Mouse (Mus musculus): ENCODE measurements around the gene Fdxr. TPM values are rescaled to one million over a fixed set of nuclear protein-coding genes. Genes with fewer than 3 reads are reported as not detected.
A peak's percentile ranks its signal among the peaks of the same experiment; 100 is the strongest.

The Fdxr gene
- polyA plus RNA-seq, 1 experiment from 2014 or later, result 17.8 TPM

DNA sequence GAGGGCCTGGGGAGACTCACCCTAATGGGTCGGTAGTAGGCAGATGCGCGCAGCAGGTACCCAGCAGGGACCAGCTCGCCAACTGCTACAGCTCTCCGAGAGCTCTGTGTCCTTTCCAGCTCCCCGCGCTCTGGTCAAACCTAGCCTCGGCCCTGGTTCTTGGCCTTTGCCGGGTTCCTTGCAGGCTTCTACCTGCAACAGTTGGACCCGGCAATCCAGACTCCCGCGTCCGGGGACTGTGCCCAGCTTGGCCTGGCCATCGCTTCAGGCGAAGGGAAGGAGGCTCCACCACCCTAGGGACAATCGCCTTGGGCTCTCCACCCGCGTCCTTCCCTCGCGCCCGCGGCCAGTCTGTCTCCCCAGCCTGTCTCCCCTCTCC is 10.5 kb downstream of the Fdxr start:
- Histone ChIP-seq H3K27me3 (replicated peaks) (peaks cover 74% of the 10 kb centered on the region), H3K4me3 (replicated peaks) (peak overlapping the region; percentile 31), H3K4me1 (peaks cover 19% of the 10 kb centered on the region), H3K9me3 (no peaks in the 10 kb centered on the region), H3K9ac (no peak overlapping the region), H3K4me2 (peak overlapping the region; percentile 57), H3K27ac (no peak overlapping the region), H3K36me3 (no peaks in the 10 kb centered on the region)
- 3% methylated on average over 22 of the region's 22 CpGs for WGBS
- no peak for ATAC-seq (ENCODE audit: insufficient read depth, low FRiP score, low read depth)

DNA sequence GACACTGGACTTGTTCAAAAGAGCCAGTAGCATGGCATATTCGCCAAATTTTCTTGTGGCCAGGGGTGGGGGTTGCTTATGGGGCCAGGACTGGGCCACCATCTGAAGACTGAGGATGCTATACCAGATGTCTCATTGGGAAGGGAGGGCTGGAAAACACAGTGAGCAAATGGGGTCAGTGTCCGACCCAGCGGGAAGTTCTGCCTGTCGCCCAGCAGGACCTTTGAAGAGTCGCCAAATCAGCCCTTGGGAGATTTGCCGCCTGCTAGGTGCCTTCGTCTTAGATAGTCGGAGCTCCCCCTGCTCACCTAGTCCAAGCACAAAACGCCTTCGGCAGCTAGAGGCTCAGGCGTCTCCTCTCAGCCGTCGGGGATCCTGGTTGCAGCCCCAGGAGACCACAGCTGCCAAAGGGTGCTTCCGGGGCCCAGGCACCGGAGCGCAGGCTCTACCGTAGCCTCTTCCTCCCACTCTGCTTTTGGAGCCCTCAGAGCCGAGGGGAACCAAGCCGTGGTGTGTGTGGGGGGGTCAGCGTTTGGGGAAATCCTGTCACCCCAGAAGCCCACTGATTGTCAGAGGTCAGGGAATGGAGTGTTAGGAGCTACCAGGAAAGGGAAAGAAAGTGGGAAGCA is 11.0 kb downstream of the Fdxr start:
- H3K9ac ChIP-seq, result no peak overlapping the region
- H3K9me3 ChIP-seq, result no peaks in the 10 kb centered on the region
- H3K4me1 ChIP-seq, result peaks cover 19% of the 10 kb centered on the region
- H3K4me3 ChIP-seq (replicated peaks), result no peak overlapping the region
- 0 out of 2 replicates have a peak overlapping the region, but pooled peaks have one; percentile 57 for H3K4me2 ChIP-seq
- ATAC-seq (ENCODE audit: insufficient read depth, low FRiP score, low read depth), result no peak
- 3% methylated on average over 20 of the region's 20 CpGs for WGBS
- no peak overlapping the region for H3K27ac ChIP-seq
- H3K27me3 ChIP-seq (replicated peaks), result peaks cover 79% of the 10 kb centered on the region
- H3K36me3 ChIP-seq, result no peaks in the 10 kb centered on the region

DNA sequence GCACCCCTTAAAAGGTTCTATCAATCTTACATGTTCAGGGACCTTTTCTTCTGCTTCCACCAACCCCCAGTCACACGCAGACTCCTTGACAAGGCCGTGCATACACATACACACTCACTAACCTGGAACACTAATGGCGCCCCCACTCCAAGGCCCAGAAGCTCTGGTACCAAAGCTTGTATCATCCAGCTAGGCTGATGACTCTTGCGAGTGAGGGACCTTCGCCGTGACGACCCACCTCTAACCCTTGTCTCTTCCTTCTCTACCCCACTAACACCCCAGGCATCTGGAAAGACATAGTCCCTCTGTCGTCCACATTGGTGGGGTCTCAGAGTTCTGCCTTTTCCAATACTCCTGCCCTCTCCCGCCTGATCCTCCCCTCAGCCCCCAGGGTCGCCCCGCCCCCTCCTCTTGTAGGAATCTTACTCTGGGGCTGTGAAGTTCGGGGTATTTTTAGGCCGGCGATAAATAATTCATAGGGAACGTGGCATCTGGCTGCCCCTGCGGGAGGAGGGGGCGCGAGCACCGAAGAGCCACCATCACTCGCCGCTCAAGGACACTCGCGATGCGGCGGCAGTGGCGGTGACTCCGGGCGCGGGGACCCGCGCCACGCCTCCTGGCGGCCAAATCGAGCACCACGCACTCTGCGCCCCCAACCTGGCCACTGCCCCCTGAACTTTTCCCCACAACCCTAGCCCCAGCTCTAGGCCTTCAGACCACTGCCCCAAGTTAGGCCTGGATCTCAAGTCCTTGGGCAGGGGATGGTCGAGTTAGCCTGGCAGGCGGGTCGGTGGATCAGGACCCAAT is 11.8 kb downstream of the Fdxr start:
- WGBS, result 6% methylated on average over 38 of the region's 39 CpGs
- Histone ChIP-seq H3K9me3 (no peaks in the 10 kb centered on the region), H3K27me3 (replicated peaks) (peaks cover 87% of the 10 kb centered on the region), H3K4me1 (peaks cover 19% of the 10 kb centered on the region), H3K36me3 (no peaks in the 10 kb centered on the region), H3K27ac (no peak overlapping the region), H3K9ac (no peak overlapping the region), H3K4me3 (replicated peaks) (peak overlapping the region; percentile 19; the same call in 1 of the 2 replicates), H3K4me2 (peak overlapping the region; percentile 45)
- no peak for ATAC-seq (ENCODE audit: insufficient read depth, low FRiP score, low read depth)

DNA sequence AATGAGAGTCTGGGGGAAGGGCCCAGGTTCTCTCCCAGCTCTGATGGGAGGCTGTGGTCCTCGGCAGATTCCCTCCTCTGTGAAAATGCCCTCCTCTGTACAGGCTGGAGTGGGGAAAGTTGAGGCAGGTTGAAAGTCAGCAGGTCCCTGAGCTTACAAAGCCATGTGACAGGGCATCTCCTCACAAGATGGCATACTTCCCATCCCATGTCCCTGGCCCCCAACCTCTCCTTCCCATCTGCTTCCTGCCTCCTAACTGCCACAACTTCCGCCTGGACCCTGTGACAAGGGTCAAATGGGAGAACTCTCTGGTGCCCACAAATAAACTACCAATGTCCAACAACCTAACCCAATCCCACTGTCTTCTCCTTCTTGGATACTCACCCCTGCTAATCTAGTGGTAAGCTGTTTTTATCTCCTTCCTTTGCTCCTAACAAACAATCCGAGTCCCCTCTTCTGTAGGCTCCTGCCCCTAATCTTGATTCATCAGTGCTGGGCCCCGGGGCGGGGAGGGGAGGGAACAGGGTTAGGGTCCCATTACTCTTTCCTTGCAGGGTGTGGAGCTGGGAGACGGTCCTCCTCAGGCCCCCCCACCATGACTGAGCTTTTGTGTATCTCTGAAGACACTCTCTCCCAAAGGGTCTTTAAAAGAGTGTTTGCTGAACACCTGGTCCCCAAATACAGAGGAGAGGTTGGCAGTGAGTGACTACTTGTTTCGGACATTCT is 12.6 kb downstream of the Fdxr start:
- H3K4me3 ChIP-seq (replicated peaks), result no peak overlapping the region
- H3K4me2 ChIP-seq, result no peak overlapping the region
- no peak for ATAC-seq (ENCODE audit: insufficient read depth, low FRiP score, low read depth)
- H3K9ac ChIP-seq, result no peak overlapping the region
- H3K27ac ChIP-seq, result no peak overlapping the region
- no peaks in the 10 kb centered on the region for H3K9me3 ChIP-seq
- peaks cover 19% of the 10 kb centered on the region for H3K4me1 ChIP-seq
- H3K27me3 ChIP-seq (replicated peaks), result peaks cover 85% of the 10 kb centered on the region
- H3K36me3 ChIP-seq, result no peaks in the 10 kb centered on the region
- 57% methylated on average over 7 of the region's 7 CpGs for WGBS

DNA sequence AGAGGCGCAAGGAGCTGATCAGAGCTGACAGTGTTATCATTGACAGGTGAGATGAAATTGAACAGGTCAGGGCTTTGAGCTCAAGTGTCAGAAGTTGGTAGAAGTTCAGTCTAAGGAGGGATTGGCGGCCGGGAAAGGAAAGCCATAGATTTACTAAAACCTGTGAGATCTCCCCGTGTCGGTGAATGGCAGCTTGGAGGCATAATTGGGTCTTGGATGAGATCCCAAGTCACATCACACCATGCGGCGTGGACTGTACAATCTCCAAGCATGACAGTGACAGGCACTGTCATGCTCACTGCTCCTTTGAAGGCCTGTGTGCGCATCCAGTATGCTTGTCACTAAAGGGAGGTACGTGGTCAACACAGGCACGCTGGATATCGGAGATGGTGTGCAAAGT is 13.9 kb downstream of the Fdxr start:
- Histone ChIP-seq H3K36me3 (no peaks in the 10 kb centered on the region), H3K4me2 (no peak overlapping the region), H3K9me3 (no peaks in the 10 kb centered on the region), H3K9ac (no peak overlapping the region), H3K27me3 (replicated peaks) (peaks cover 90% of the 10 kb centered on the region), H3K4me3 (replicated peaks) (no peak overlapping the region), H3K27ac (no peak overlapping the region), H3K4me1 (peaks cover 25% of the 10 kb centered on the region)
- WGBS, result 81% methylated on average over 11 of the region's 11 CpGs
- ATAC-seq (ENCODE audit: insufficient read depth, low FRiP score, low read depth), result no peak

DNA sequence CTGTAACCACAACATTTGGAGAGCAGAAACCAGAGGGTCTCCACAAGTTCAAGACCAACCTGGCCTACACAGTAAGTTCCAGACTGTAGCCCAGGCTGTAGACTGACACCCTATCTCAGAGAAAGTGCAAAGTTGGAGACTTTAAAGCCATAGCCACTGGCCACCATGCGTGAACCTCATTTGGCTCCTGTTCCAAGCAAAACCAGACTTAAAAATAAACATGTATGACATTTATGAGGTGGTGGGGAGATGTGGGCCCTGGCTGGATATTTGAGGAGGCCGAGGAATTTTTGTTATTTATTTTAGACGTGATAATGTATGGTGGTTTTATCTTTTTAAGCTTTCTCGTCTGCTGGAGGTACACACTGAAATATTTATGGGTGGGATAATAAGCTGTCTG is 17.7 kb downstream of the Fdxr start:
- H3K36me3 ChIP-seq, result no peaks in the 10 kb centered on the region
- ATAC-seq (ENCODE audit: insufficient read depth, low FRiP score, low read depth), result no peak
- 24% methylated on average over 4 of the region's 4 CpGs for WGBS
- H3K27ac ChIP-seq, result no peak overlapping the region
- H3K9ac ChIP-seq, result no peak overlapping the region
- H3K27me3 ChIP-seq (replicated peaks), result peaks cover 74% of the 10 kb centered on the region
- no peaks in the 10 kb centered on the region for H3K9me3 ChIP-seq
- H3K4me2 ChIP-seq, result no peak overlapping the region
- H3K4me3 ChIP-seq (replicated peaks), result no peak overlapping the region
- H3K4me1 ChIP-seq, result peaks cover 9% of the 10 kb centered on the region; the same call in 1 of the 2 replicates

DNA sequence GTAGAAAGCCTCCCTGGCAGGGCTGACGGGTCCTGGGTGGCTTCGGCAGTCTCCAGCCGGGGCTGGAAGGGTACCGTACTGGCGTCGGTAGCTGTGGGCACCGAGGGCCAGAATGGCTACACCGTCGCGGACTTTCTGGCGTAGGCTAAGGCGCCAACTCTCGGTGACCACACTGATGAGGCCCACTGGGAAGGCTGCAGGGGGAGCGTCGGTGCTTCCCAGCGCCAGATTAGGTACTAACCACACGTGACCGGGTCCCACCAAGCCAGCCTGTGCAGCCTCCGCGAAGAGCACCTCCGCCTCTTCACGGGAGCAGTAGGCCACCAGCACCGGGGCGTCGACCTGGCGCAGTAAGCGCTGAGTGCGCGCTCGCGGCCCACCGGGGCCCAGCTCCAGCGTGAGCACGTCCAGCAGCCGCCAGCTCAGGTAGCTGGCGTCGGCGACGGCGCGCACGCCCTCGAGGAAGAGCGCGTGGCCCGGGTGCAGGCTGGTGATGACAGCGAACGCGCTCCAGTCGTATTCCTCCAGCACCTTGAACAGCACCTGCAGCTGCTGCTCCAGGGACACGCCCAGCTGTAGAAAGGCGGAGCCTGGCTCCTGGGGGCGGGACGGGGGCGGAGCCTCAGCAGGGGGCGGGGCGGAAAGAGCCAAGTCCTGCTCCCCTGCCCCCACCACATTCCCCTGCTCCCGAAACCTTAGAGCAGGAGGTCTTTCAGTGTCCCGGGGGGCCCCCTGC is 18.9 kb downstream of the Fdxr start:
- Histone ChIP-seq H3K4me2 (peak overlapping the region; percentile 38; the same call in 1 of the 2 replicates), H3K27ac (no peak overlapping the region), H3K9ac (no peak overlapping the region), H3K4me1 (peaks cover 9% of the 10 kb centered on the region; the same call in 1 of the 2 replicates), H3K27me3 (replicated peaks) (peaks cover 73% of the 10 kb centered on the region), H3K36me3 (no peaks in the 10 kb centered on the region), H3K9me3 (no peaks in the 10 kb centered on the region), H3K4me3 (replicated peaks) (0 out of 2 replicates have a peak overlapping the region, but pooled peaks have one; percentile 6)
- WGBS, result 17% methylated on average over 59 of the region's 59 CpGs
- no peak; the same call in 1 of the 2 replicates for ATAC-seq (ENCODE audit: insufficient read depth, low FRiP score, low read depth)

DNA sequence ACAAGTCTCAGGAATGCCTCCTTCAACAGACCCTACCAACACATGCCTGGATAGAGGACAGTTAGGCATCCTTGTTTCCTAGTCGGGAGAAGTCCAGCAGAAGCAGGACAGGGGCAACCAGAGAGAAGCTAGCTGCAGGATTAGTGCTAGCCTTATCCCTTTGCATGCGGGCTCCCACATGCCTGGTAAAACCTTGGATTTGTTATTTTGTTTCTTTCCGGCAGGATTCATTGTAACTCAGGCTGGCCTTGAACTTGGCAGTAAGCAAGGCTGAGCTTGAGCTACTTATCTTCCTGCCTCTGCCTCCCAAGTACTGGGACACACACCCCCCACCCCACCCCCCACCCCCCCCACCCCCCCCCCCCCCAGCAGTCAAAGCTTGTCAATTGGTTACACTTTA is 25.6 kb downstream of the Fdxr start:
- Histone ChIP-seq H3K4me1 (peaks cover 8% of the 10 kb centered on the region), H3K27me3 (replicated peaks) (peaks cover 78% of the 10 kb centered on the region), H3K4me3 (replicated peaks) (no peak overlapping the region), H3K36me3 (no peaks in the 10 kb centered on the region), H3K27ac (no peak overlapping the region), H3K4me2 (no peak overlapping the region), H3K9ac (no peak overlapping the region), H3K9me3 (no peaks in the 10 kb centered on the region)
- no peak for ATAC-seq (ENCODE audit: insufficient read depth, low FRiP score, low read depth)
- WGBS, result 71% methylated on average over 3 of the region's 3 CpGs

DNA sequence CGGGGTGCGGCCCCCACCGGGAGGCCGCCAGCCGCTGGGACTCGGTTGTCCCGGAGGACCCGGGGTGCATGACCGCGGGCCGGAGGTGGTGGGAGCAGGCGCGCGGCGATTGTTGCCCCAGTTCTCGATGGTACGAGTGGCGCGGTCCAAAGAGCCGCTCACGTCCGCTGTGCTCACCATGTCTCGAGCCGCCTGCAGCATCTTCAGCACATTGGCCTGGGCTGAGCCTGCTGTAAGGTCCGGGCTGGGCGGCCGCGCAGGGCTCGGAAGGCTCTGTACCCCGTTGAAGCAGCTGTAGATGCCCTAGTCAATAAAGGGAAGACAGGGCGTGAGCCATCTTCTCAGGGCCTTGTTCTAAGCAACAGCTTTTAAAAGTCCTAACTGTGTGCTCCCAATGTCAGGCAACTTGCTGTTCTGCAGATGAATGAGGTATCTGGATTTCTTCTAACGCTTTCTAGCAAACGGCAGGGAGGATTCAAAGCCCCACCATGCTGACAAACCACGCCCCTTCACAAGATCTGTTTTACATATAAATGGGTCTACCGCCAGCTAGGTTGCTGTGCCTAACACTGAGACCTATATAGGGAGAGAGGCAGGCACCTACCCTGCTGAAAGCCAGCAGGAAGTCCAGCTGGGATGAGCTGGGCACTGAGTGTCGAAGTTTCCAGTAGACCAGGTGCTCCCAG is 26.3 kb downstream of the Fdxr start:
- Histone ChIP-seq H3K4me3 (replicated peaks) (peak overlapping the region; percentile 36), H3K4me2 (peak overlapping the region; percentile 66), H3K9me3 (no peaks in the 10 kb centered on the region), H3K36me3 (no peaks in the 10 kb centered on the region), H3K27me3 (replicated peaks) (peaks cover 75% of the 10 kb centered on the region), H3K4me1 (peaks cover 8% of the 10 kb centered on the region), H3K27ac (no peak overlapping the region), H3K9ac (no peak overlapping the region)
- ATAC-seq (ENCODE audit: insufficient read depth, low FRiP score, low read depth), result no peak
- 4% methylated on average over 36 of the region's 36 CpGs for WGBS

DNA sequence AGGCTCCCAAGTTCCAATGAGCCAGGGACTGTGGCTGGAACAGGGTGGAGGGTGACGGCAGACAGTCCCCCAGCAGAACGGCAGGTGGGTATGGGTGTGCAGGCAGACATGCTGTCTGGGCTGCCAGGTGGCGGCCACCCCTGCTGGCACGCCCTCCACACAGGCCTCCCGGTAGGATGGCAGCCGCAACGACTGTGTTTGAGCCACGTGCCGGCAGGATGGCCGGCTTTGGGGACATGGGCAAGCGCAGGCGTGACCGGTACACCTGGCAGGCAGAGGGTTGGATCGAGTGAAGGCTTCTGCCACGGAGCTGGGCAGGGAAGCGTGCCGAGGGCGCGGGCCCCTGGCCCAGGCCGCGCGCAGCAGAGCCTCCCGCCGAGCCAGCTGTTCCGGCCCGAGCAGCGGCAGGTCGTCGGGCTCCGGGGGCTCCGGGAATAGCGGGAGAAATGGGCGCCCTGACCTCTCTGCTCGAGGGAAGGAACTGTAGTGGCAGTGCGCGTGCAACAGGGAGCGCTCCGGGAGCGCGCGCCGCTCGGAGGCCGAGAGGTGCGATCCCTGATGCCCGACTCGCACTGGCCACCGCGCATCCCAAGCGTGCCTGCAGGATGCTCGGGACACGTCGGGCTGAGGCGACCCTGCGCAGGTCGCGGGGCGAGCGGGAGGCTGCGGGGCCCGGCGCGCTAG is 27.0 kb downstream of the Fdxr start:
- Histone ChIP-seq H3K36me3 (no peaks in the 10 kb centered on the region), H3K4me2 (peak overlapping the region; percentile 66), H3K27me3 (replicated peaks) (peaks cover 73% of the 10 kb centered on the region), H3K27ac (no peak overlapping the region), H3K4me3 (replicated peaks) (peak overlapping the region; percentile 36), H3K9me3 (no peaks in the 10 kb centered on the region), H3K4me1 (peaks cover 8% of the 10 kb centered on the region), H3K9ac (no peak overlapping the region)
- WGBS, result 3% methylated on average over 63 of the region's 63 CpGs
- ATAC-seq (ENCODE audit: insufficient read depth, low FRiP score, low read depth), result no peak

DNA sequence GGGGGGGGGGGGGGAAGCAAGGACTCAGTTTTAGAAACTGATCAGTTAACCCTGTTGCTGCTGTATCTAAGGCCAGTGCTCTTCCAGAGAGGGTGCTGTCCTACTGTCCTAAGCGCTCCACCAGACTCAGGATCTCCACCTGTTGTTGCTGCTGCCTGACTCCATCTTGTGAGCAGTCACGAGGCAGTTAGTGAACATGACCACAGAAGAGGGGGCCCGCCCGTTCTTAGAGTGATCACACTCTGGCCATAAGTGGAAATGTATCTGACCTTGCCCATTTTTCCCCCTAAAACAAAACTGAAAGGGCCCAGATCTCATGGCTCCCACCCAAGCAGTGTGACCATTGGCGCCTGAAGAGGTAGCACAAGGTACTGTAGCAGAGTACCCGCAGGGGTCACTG is 28.9 kb downstream of the Fdxr start:
- H3K27me3 ChIP-seq (replicated peaks), result peaks cover 65% of the 10 kb centered on the region
- no peaks in the 10 kb centered on the region for H3K36me3 ChIP-seq
- no peak for ATAC-seq (ENCODE audit: insufficient read depth, low FRiP score, low read depth)
- 59% methylated on average over 6 of the region's 6 CpGs for WGBS
- H3K27ac ChIP-seq, result no peak overlapping the region
- no peaks in the 10 kb centered on the region for H3K9me3 ChIP-seq
- H3K4me2 ChIP-seq, result no peak overlapping the region
- no peak overlapping the region for H3K9ac ChIP-seq
- H3K4me1 ChIP-seq, result peaks cover 8% of the 10 kb centered on the region
- no peak overlapping the region for H3K4me3 ChIP-seq (replicated peaks)
